Mouse (Mus musculus) midbrain, embryonic 12.5 days (tissue): ENCODE measurements at regions not wholly inside any gene's neighbourhood (a gene's known extent, or its start where the extent isn't known, plus 50 kb on each side); places are given as distances from the start of the nearest gene placed in this dataset.

ENCODE experiments used
- ATAC-seq: fragments of 200-750 bp; cut with Nextera tagmentation; 2 replicates; pipeline ENCODE4 v1.8.0; 2017; ENCODE audit warnings: low read depth, moderate TSS enrichment, moderate library complexity; ENCODE audit not compliant: low FRiP score
- H3K27ac ChIP-seq: fragments of 300-500 bp; sonication (generic); replicated peaks from 2 replicates; pipeline ENCODE4 v1.5.1; 2016; ENCODE audit warnings: mild to moderate bottlenecking
- H3K27me3 ChIP-seq: fragments of 300-500 bp; sonication (generic); 2 replicates; pipeline ENCODE4 v1.6.1; 2016; ENCODE audit warnings: mild to moderate bottlenecking
- H3K36me3 ChIP-seq: fragments of 300-500 bp; sonication (generic); 2 replicates; pipeline ENCODE4 v1.6.1; 2016
- H3K4me1 ChIP-seq: fragments of 300-500 bp; sonication (generic); 2 replicates; pipeline ENCODE4 v1.6.1; 2016
- H3K4me2 ChIP-seq: fragments of 300-500 bp; sonication (generic); replicated peaks from 2 replicates; pipeline ENCODE4 v1.6.1; 2016; ENCODE audit warnings: mild to moderate bottlenecking, moderate library complexity
- H3K4me3 ChIP-seq: fragments of 300-500 bp; sonication (generic); 2 replicates; pipeline ENCODE4 v1.5.1; 2016; ENCODE audit warnings: mild to moderate bottlenecking
- H3K9ac ChIP-seq: fragments of 300-500 bp; sonication (generic); replicated peaks from 2 replicates; pipeline ENCODE4 v1.6.1; 2016; ENCODE audit warnings: mild to moderate bottlenecking, moderate library complexity
- H3K9me3 ChIP-seq: fragments of 300-500 bp; sonication (generic); 2 replicates; pipeline ENCODE4 v1.6.1; 2016; ENCODE audit warnings: mild to moderate bottlenecking
- WGBS: fragments of 180-500 bp; shearing (Covaris S2); methylation state at CpG from one replicate; pipeline ENCODE4 v1.1.7; 2016; 5-methylcytosine and 5-hydroxymethylcytosine counted together

GRCm38 (mm10) chr16:78490245-78490644, 86.3 kb downstream of the D16Ertd472e start:
- no peak for ATAC-seq
- 10% methylated on average over 12 of the region's 12 CpGs for WGBS
- Histone ChIP-seq H3K9me3 (no peaks in the 10 kb centered on the region), H3K36me3 (no peaks in the 10 kb centered on the region), H3K9ac (no peak overlapping the region), H3K27me3 (no peaks in the 10 kb centered on the region; the same call in 1 of the 2 replicates), H3K4me1 (peaks cover 11% of the 10 kb centered on the region; the same call in 1 of the 2 replicates), H3K4me2 (peak overlapping the region; percentile 49), H3K4me3 (peak overlapping the region; percentile 20), H3K27ac (no peak overlapping the region)

GRCm38 (mm10) chr16:78489604-78490003, 86.9 kb downstream of the D16Ertd472e start:
- Histone ChIP-seq H3K9ac (no peak overlapping the region), H3K36me3 (no peaks in the 10 kb centered on the region), H3K27ac (no peak overlapping the region), H3K9me3 (no peaks in the 10 kb centered on the region), H3K4me1 (peaks cover 11% of the 10 kb centered on the region; the same call in 1 of the 2 replicates), H3K4me2 (no peak overlapping the region), H3K4me3 (no peak overlapping the region), H3K27me3 (no peaks in the 10 kb centered on the region; the same call in 1 of the 2 replicates)
- 48% methylated on average over 4 of the region's 4 CpGs for WGBS
- no peak for ATAC-seq

- ATAC-seq, result no peak
- H3K9me3 ChIP-seq, result no peaks in the 10 kb centered on the region
- no peak overlapping the region for H3K27ac ChIP-seq
- no peak overlapping the region for H3K9ac ChIP-seq
- H3K4me2 ChIP-seq, result no peak overlapping the region
- H3K27me3 ChIP-seq, result no peaks in the 10 kb centered on the region; the same call in 1 of the 2 replicates
- H3K4me3 ChIP-seq, result no peak overlapping the region
- 89% methylated on average over 6 of the region's 6 CpGs for WGBS
- H3K4me1 ChIP-seq, result peaks cover 11% of the 10 kb centered on the region; the same call in 1 of the 2 replicates
- H3K36me3 ChIP-seq, result no peaks in the 10 kb centered on the region
These were observed 90.0 kb downstream of the D16Ertd472e start for GRCm38 (mm10) chr16:78486531-78486930.

GRCm38 (mm10) chr16:78484319-78484718, 92.2 kb downstream of the D16Ertd472e start:
- Histone ChIP-seq H3K9ac (no peak overlapping the region), H3K36me3 (no peaks in the 10 kb centered on the region), H3K4me2 (no peak overlapping the region), H3K9me3 (no peaks in the 10 kb centered on the region), H3K4me1 (no peaks in the 10 kb centered on the region), H3K27me3 (no peaks in the 10 kb centered on the region), H3K4me3 (no peak overlapping the region), H3K27ac (no peak overlapping the region)
- 90% methylated on average over 4 of the region's 4 CpGs for WGBS
- ATAC-seq, result no peak

GRCm38 (mm10) chr16:78481571-78481970, 94.9 kb downstream of the D16Ertd472e start:
- H3K27ac ChIP-seq, result no peak overlapping the region
- H3K9ac ChIP-seq, result no peak overlapping the region
- H3K4me3 ChIP-seq, result no peak overlapping the region
- no peak overlapping the region for H3K4me2 ChIP-seq
- H3K4me1 ChIP-seq, result no peaks in the 10 kb centered on the region
- no peaks in the 10 kb centered on the region for H3K27me3 ChIP-seq
- H3K36me3 ChIP-seq, result no peaks in the 10 kb centered on the region
- WGBS, result 94% methylated on average over 6 of the region's 6 CpGs
- no peak for ATAC-seq
- H3K9me3 ChIP-seq, result no peaks in the 10 kb centered on the region

GRCm38 (mm10) chr16:78481065-78481464, 95.4 kb downstream of the D16Ertd472e start:
- H3K27ac ChIP-seq, result no peak overlapping the region
- H3K4me2 ChIP-seq, result no peak overlapping the region
- WGBS, result 80% methylated on average over 5 of the region's 5 CpGs
- no peaks in the 10 kb centered on the region for H3K27me3 ChIP-seq
- no peaks in the 10 kb centered on the region for H3K9me3 ChIP-seq
- no peak for ATAC-seq
- H3K36me3 ChIP-seq, result no peaks in the 10 kb centered on the region
- H3K4me3 ChIP-seq, result no peak overlapping the region
- H3K4me1 ChIP-seq, result no peaks in the 10 kb centered on the region
- no peak overlapping the region for H3K9ac ChIP-seq

GRCm38 (mm10) chr16:78480261-78480660, 96.2 kb downstream of the D16Ertd472e start:
- H3K27me3 ChIP-seq, result no peaks in the 10 kb centered on the region
- no peaks in the 10 kb centered on the region for H3K4me1 ChIP-seq
- 94% methylated on average over 10 of the region's 10 CpGs for WGBS
- H3K9ac ChIP-seq, result no peak overlapping the region
- no peaks in the 10 kb centered on the region for H3K9me3 ChIP-seq
- no peak overlapping the region for H3K4me3 ChIP-seq
- H3K27ac ChIP-seq, result no peak overlapping the region
- H3K4me2 ChIP-seq, result no peak overlapping the region
- no peak for ATAC-seq
- H3K36me3 ChIP-seq, result no peaks in the 10 kb centered on the region

GRCm38 (mm10) chr16:78473456-78473855, 96.5 kb upstream of the Btg3 start:
- 87% methylated on average over 7 of the region's 7 CpGs for WGBS
- Histone ChIP-seq H3K9ac (no peak overlapping the region), H3K4me3 (no peak overlapping the region), H3K4me2 (no peak overlapping the region), H3K27me3 (no peaks in the 10 kb centered on the region), H3K4me1 (no peaks in the 10 kb centered on the region), H3K9me3 (no peaks in the 10 kb centered on the region), H3K36me3 (no peaks in the 10 kb centered on the region), H3K27ac (no peak overlapping the region)
- ATAC-seq, result no peak

- no peak overlapping the region for H3K27ac ChIP-seq
- ATAC-seq, result no peak
- H3K9ac ChIP-seq, result no peak overlapping the region
- H3K4me1 ChIP-seq, result no peaks in the 10 kb centered on the region
- no peaks in the 10 kb centered on the region for H3K9me3 ChIP-seq
- no peaks in the 10 kb centered on the region for H3K27me3 ChIP-seq
- 76% methylated on average over 8 of the region's 8 CpGs for WGBS
- H3K4me2 ChIP-seq, result no peak overlapping the region
- no peak overlapping the region for H3K4me3 ChIP-seq
- H3K36me3 ChIP-seq, result no peaks in the 10 kb centered on the region
These were observed 83.0 kb upstream of the Btg3 start for GRCm38 (mm10) chr16:78459996-78460395.

GRCm38 (mm10) chr16:78457731-78458151, 80.7 kb upstream of the Btg3 start:
- H3K4me1 ChIP-seq, result no peaks in the 10 kb centered on the region
- no peaks in the 10 kb centered on the region for H3K9me3 ChIP-seq
- 77% methylated on average over 8 of the region's 8 CpGs for WGBS
- peaks cover 4% of the 10 kb centered on the region; the same call in 1 of the 2 replicates for H3K27me3 ChIP-seq
- ATAC-seq, result 0 out of 2 replicates have a peak, but pooled peaks have one; percentile 7
- H3K27ac ChIP-seq, result no peak overlapping the region
- H3K4me2 ChIP-seq, result no peak overlapping the region
- no peak overlapping the region for H3K9ac ChIP-seq
- no peak overlapping the region for H3K4me3 ChIP-seq
- H3K36me3 ChIP-seq, result no peaks in the 10 kb centered on the region

- peak; percentile 7; the same call in 1 of the 2 replicates for ATAC-seq
These were observed 79.4 kb upstream of the Btg3 start for GRCm38 (mm10) chr16:78456345-78456744.

GRCm38 (mm10) chr16:78454509-78454908, 77.5 kb upstream of the Btg3 start:
- H3K36me3 ChIP-seq, result no peaks in the 10 kb centered on the region
- H3K4me3 ChIP-seq, result no peak overlapping the region
- H3K27me3 ChIP-seq, result peaks cover 4% of the 10 kb centered on the region; the same call in 1 of the 2 replicates
- WGBS, result 90% methylated on average over 9 of the region's 9 CpGs
- ATAC-seq, result no peak
- H3K4me2 ChIP-seq, result no peak overlapping the region
- no peak overlapping the region for H3K27ac ChIP-seq
- H3K9ac ChIP-seq, result no peak overlapping the region
- no peaks in the 10 kb centered on the region for H3K9me3 ChIP-seq
- no peaks in the 10 kb centered on the region for H3K4me1 ChIP-seq

More at GRCm38 (mm10) chr16:78456345-78456744, 79.4 kb upstream of the Btg3 start:
- Histone ChIP-seq H3K9me3 (no peaks in the 10 kb centered on the region), H3K9ac (no peak overlapping the region), H3K4me1 (no peaks in the 10 kb centered on the region), H3K36me3 (no peaks in the 10 kb centered on the region), H3K27ac (no peak overlapping the region), H3K27me3 (peaks cover 4% of the 10 kb centered on the region; the same call in 1 of the 2 replicates), H3K4me2 (no peak overlapping the region), H3K4me3 (no peak overlapping the region)
- WGBS, result 71% methylated on average over 10 of the region's 10 CpGs

- Histone ChIP-seq H3K36me3 (no peaks in the 10 kb centered on the region), H3K4me1 (no peaks in the 10 kb centered on the region), H3K27me3 (peaks cover 4% of the 10 kb centered on the region; the same call in 1 of the 2 replicates), H3K27ac (no peak overlapping the region), H3K9ac (no peak overlapping the region), H3K4me3 (no peak overlapping the region), H3K9me3 (no peaks in the 10 kb centered on the region), H3K4me2 (no peak overlapping the region)
- WGBS, result 14% methylated on average over 10 of the region's 10 CpGs
- 0 out of 2 replicates have a peak, but pooled peaks have one; percentile 2 for ATAC-seq
These were observed 75.3 kb upstream of the Btg3 start for GRCm38 (mm10) chr16:78452303-78452702.
